Mouse (Mus musculus) heart, postnatal 4 days (tissue): ENCODE measurements at regions not wholly inside any gene's neighbourhood (a gene's known extent, or its start where the extent isn't known, plus 50 kb on each side); places are given as distances from the start of the nearest gene placed in this dataset.

ENCODE experiments used
- DNase-seq: peaks from one replicate; pipeline ENCODE4 v3.0.0; 2021

- no peak for DNase-seq
Observed at GRCm38 (mm10) chr2:103893159-103893740, 64.5 kb upstream of the Lmo2 start.

- no peak for DNase-seq
Observed at GRCm38 (mm10) chr2:103893805-103894204, 64.0 kb upstream of the Lmo2 start.

GRCm38 (mm10) chr2:103894981-103895676 is 62.7 kb upstream of the Lmo2 start:
- no peak for DNase-seq

- DNase-seq: peak; percentile 62
Observed at GRCm38 (mm10) chr2:103896160-103896559, 61.6 kb upstream of the Lmo2 start.

GRCm38 (mm10) chr2:103896814-103897213 is 61.0 kb upstream of the Lmo2 start:
- no peak for DNase-seq

GRCm38 (mm10) chr2:103899713-103900112 is 58.1 kb upstream of the Lmo2 start:
- peak; percentile 75 for DNase-seq

- peak; percentile 64 for DNase-seq
Observed at GRCm38 (mm10) chr2:103900384-103900783, 57.4 kb upstream of the Lmo2 start.

GRCm38 (mm10) chr2:103901457-103901856 is 56.3 kb upstream of the Lmo2 start:
- peak; percentile 32 for DNase-seq

- DNase-seq: no peak
Observed at GRCm38 (mm10) chr2:103902777-103903176, 55.0 kb upstream of the Lmo2 start.

- DNase-seq: no peak
Observed at GRCm38 (mm10) chr2:103905681-103906080, 52.1 kb upstream of the Lmo2 start.

GRCm38 (mm10) chr2:103906581-103907184 is 51.1 kb upstream of the Lmo2 start:
- no peak for DNase-seq
